Mouse (Mus musculus) lung, embryonic 14.5 days (tissue): Measurements from ENCODE around the gene Mgrn1. TPM values are rescaled to one million over a fixed set of nuclear protein-coding genes. Genes with fewer than 3 reads are reported as not detected.

ENCODE experiments used
- ATAC-seq: fragments of 200-750 bp; cut with Nextera tagmentation; 2 replicates; pipeline ENCODE4 v1.8.0; 2017; ENCODE audit warnings: mild to moderate bottlenecking, moderate TSS enrichment, moderate library complexity; ENCODE audit not compliant: insufficient read depth
- DNase-seq: peaks from one replicate; pipeline ENCODE4 v3.0.0-alpha.2; 2015
- H3K27ac ChIP-seq: fragments of 300-500 bp; sonication (generic); 2 replicates; pipeline ENCODE4 v1.5.1; 2014; ENCODE audit warnings: low read depth, mild to moderate bottlenecking, moderate library complexity
- H3K27me3 ChIP-seq: fragments of 300-500 bp; sonication (generic); 2 replicates; pipeline ENCODE4 v1.6.1; 2014; ENCODE audit warnings: low read length, control low read depth; ENCODE audit not compliant: insufficient read depth
- H3K36me3 ChIP-seq: fragments of 300-500 bp; sonication (generic); 2 replicates; pipeline ENCODE4 v1.6.1; 2014; ENCODE audit warnings: control low read depth; ENCODE audit not compliant: insufficient read depth
- H3K4me1 ChIP-seq: fragments of 300-500 bp; sonication (generic); 2 replicates; pipeline ENCODE4 v1.6.1; 2014; ENCODE audit warnings: antibody characterized with exemption, control low read depth; ENCODE audit not compliant: insufficient read depth
- H3K4me2 ChIP-seq: fragments of 300-500 bp; sonication (generic); 2 replicates; pipeline ENCODE4 v1.6.1; 2014; ENCODE audit warnings: mild to moderate bottlenecking
- H3K4me3 ChIP-seq: fragments of 300-500 bp; sonication (generic); 2 replicates; pipeline ENCODE4 v1.5.1; 2014; ENCODE audit warnings: low read depth, low read length
- H3K9ac ChIP-seq: fragments of 300-500 bp; sonication (generic); 2 replicates; pipeline ENCODE4 v1.6.1; 2014
- H3K9me3 ChIP-seq: fragments of 300-500 bp; sonication (generic); 2 replicates; pipeline ENCODE4 v1.6.1; 2016; ENCODE audit warnings: low read depth, low read length, control low read depth
- CTCF ChIP-seq: IDR thresholded peaks from 2 replicates; pipeline ENCODE4 v1.5.1; 2016; ENCODE audit warnings: antibody characterized with exemption, low read depth
- WGBS: fragments of 180-500 bp; shearing (Covaris S2); extraction: QIAGEN DNeasy Blood & Tissue Kit; methylation state at CpG from one replicate; pipeline ENCODE4 v1.1.7; 2014; 5-methylcytosine and 5-hydroxymethylcytosine counted together
- polyA plus RNA-seq: library from polyadenylated mRNA; unstranded; fragments of >200 nt; fragmentation: Nextera tagmentation; extraction: Ambion mirVana; gene quantifications from 2 replicates; pipeline ENCODE4 v1.2.1, GENCODE M21; 2014

The Mgrn1 gene
- polyA plus RNA-seq, 1 experiment from 2014 or later, result 88.8 TPM

GRCm38 (mm10) chr16:4850938-4851628 lies 35.0 kb upstream of the Mgrn1 start:
- TF ChIP-seq CTCF, result no peak
- H3K9ac ChIP-seq, result no peak overlapping the region
- peak overlapping the region; percentile 59; the same call in 1 of the 2 replicates for H3K27ac ChIP-seq
- peak; percentile 41; the same call in 1 of the 2 replicates for ATAC-seq
- no peaks in the 10 kb centered on the region for H3K27me3 ChIP-seq
- no peaks in the 10 kb centered on the region for H3K36me3 ChIP-seq
- no peaks in the 10 kb centered on the region for H3K9me3 ChIP-seq
- DNase-seq, result peak; percentile 67
- 0 out of 2 replicates have a peak, but pooled peaks cover 3% of the 10 kb centered on the region for H3K4me1 ChIP-seq
- no peak overlapping the region for H3K4me2 ChIP-seq
- 34% methylated on average over 5 of the region's 5 CpGs for WGBS
- H3K4me3 ChIP-seq, result no peak overlapping the region

GRCm38 (mm10) chr16:4855046-4855650 lies 30.9 kb upstream of the Mgrn1 start:
- Histone ChIP-seq H3K9me3 (no peaks in the 10 kb centered on the region), H3K9ac (no peak overlapping the region), H3K4me3 (no peak overlapping the region), H3K4me1 (0 out of 2 replicates have a peak, but pooled peaks cover 3% of the 10 kb centered on the region), H3K27ac (no peak overlapping the region), H3K27me3 (no peaks in the 10 kb centered on the region), H3K36me3 (no peaks in the 10 kb centered on the region), H3K4me2 (no peak overlapping the region)
- no peak for TF ChIP-seq CTCF
- ATAC-seq (no peak), DNase-seq (no peak)
- WGBS, result 28% methylated on average over 5 of the region's 5 CpGs

- TF ChIP-seq CTCF, result peak; percentile 53
- no peak overlapping the region for H3K9ac ChIP-seq
- H3K4me3 ChIP-seq, result no peak overlapping the region
- no peak overlapping the region for H3K4me2 ChIP-seq
- ATAC-seq (no peak), DNase-seq (no peak)
- no peaks in the 10 kb centered on the region for H3K9me3 ChIP-seq
- no peaks in the 10 kb centered on the region for H3K36me3 ChIP-seq
- 43% methylated on average over 10 of the region's 10 CpGs for WGBS
- H3K27ac ChIP-seq, result no peak overlapping the region
- H3K4me1 ChIP-seq, result 0 out of 2 replicates have a peak, but pooled peaks cover 4% of the 10 kb centered on the region
- H3K27me3 ChIP-seq, result no peaks in the 10 kb centered on the region
Observed at GRCm38 (mm10) chr16:4861392-4861791, 24.7 kb upstream of the Mgrn1 start.

GRCm38 (mm10) chr16:4862863-4863483 lies 23.1 kb upstream of the Mgrn1 start:
- DNase-seq, result peak; percentile 93
- peak; percentile 94 for TF ChIP-seq CTCF
- Histone ChIP-seq H3K27ac (0 out of 2 replicates have a peak overlapping the region, but pooled peaks have one; percentile 10), H3K9ac (no peak overlapping the region), H3K27me3 (no peaks in the 10 kb centered on the region), H3K9me3 (no peaks in the 10 kb centered on the region), H3K36me3 (no peaks in the 10 kb centered on the region), H3K4me3 (no peak overlapping the region), H3K4me1 (0 out of 2 replicates have a peak, but pooled peaks cover 4% of the 10 kb centered on the region), H3K4me2 (no peak overlapping the region)
- 25% methylated on average over 9 of the region's 9 CpGs for WGBS
- peak; percentile 94 for ATAC-seq

- no peak for TF ChIP-seq CTCF
- Histone ChIP-seq H3K4me2 (no peak overlapping the region), H3K27ac (no peak overlapping the region), H3K36me3 (no peaks in the 10 kb centered on the region), H3K9me3 (no peaks in the 10 kb centered on the region), H3K4me3 (no peak overlapping the region), H3K4me1 (0 out of 2 replicates have a peak, but pooled peaks cover 4% of the 10 kb centered on the region), H3K27me3 (no peaks in the 10 kb centered on the region), H3K9ac (no peak overlapping the region)
- ATAC-seq, result no peak
- DNase-seq, result no peak
- 77% methylated on average over 8 of the region's 8 CpGs for WGBS
Observed at GRCm38 (mm10) chr16:4863742-4864141, 22.3 kb upstream of the Mgrn1 start.

GRCm38 (mm10) chr16:4866101-4866695 lies 19.9 kb upstream of the Mgrn1 start:
- peaks cover 16% of the 10 kb centered on the region for H3K36me3 ChIP-seq
- no peak overlapping the region for H3K4me2 ChIP-seq
- no peak for TF ChIP-seq CTCF
- DNase-seq, result no peak
- H3K9ac ChIP-seq, result no peak overlapping the region
- 0 out of 2 replicates have a peak, but pooled peaks cover 4% of the 10 kb centered on the region for H3K4me1 ChIP-seq
- ATAC-seq, result no peak
- WGBS, result 47% methylated on average over 7 of the region's 7 CpGs
- H3K4me3 ChIP-seq, result no peak overlapping the region
- no peaks in the 10 kb centered on the region for H3K9me3 ChIP-seq
- no peak overlapping the region for H3K27ac ChIP-seq
- H3K27me3 ChIP-seq, result no peaks in the 10 kb centered on the region
